Mouse (Mus musculus) limb, embryonic 14.5 days (tissue): ENCODE measurements around the gene Cobl. TPM values are rescaled to one million over a fixed set of nuclear protein-coding genes. Genes with fewer than 3 reads are reported as not detected.
A peak's percentile ranks its signal among the peaks of the same experiment; 100 is the strongest.

Experiments used
- ATAC-seq: fragments of 200-750 bp; cut with Nextera tagmentation; 2 replicates; pipeline ENCODE4 v1.8.0; 2017; ENCODE audit warnings: low read depth, moderate number of reproducible peaks, moderate TSS enrichment; ENCODE audit not compliant: low FRiP score
- DNase-seq: peaks from one replicate; pipeline ENCODE4 v3.0.0-alpha.2; 2015; ENCODE audit warnings: low spot score
- H3K27ac ChIP-seq: fragments of 300-500 bp; sonication (generic); replicated peaks from 2 replicates; pipeline ENCODE4 v1.5.1; 2014; ENCODE audit warnings: low read depth, mild to moderate bottlenecking, low read length, moderate library complexity, mixed read lengths
- H3K27me3 ChIP-seq: fragments of 300-500 bp; sonication (generic); 2 replicates; pipeline ENCODE4 v1.6.1; 2014; ENCODE audit warnings: low read length, mixed read lengths; ENCODE audit not compliant: control insufficient read depth, insufficient read depth
- H3K36me3 ChIP-seq: fragments of 300-500 bp; sonication (generic); 2 replicates; pipeline ENCODE4 v1.6.1; 2014; ENCODE audit warnings: mild to moderate bottlenecking, low read length, moderate library complexity, mixed read lengths; ENCODE audit not compliant: control insufficient read depth, insufficient read depth
- H3K4me1 ChIP-seq: fragments of 300-500 bp; sonication (generic); 2 replicates; pipeline ENCODE4 v1.6.1; 2014; ENCODE audit warnings: antibody characterized with exemption, low read length, mixed read lengths; ENCODE audit not compliant: control insufficient read depth, insufficient read depth
- H3K4me2 ChIP-seq: fragments of 300-500 bp; sonication (generic); replicated peaks from 2 replicates; pipeline ENCODE4 v1.6.1; 2014; ENCODE audit warnings: low read depth, mild to moderate bottlenecking, low read length, moderate library complexity; ENCODE audit not compliant: severe bottlenecking
- H3K4me3 ChIP-seq: fragments of 300-500 bp; sonication (generic); replicated peaks from 2 replicates; pipeline ENCODE4 v1.5.1; 2014; ENCODE audit warnings: low read length
- H3K9ac ChIP-seq: fragments of 300-500 bp; sonication (generic); 2 replicates; pipeline ENCODE4 v1.6.1; 2014; ENCODE audit warnings: mild to moderate bottlenecking, low read depth, low read length, moderate library complexity; ENCODE audit not compliant: severe bottlenecking
- H3K9me3 ChIP-seq: fragments of 300-500 bp; sonication (generic); 2 replicates; pipeline ENCODE4 v1.6.1; 2016; ENCODE audit warnings: low read length; ENCODE audit not compliant: control insufficient read depth
- POLR2A ChIP-seq: fragments of 200-500 bp; IDR thresholded peaks from 2 replicates; pipeline ENCODE4 v1.8.0; 2012; ENCODE audit warnings: inconsistent platforms, mild to moderate bottlenecking, moderate library complexity, borderline replicate concordance; ENCODE audit not compliant: insufficient read depth, insufficient read length; ENCODE audit errors: extremely low read depth
- WGBS: fragments of 180-500 bp; shearing (Covaris S2); extraction: QIAGEN DNeasy Blood & Tissue Kit; methylation state at CpG from one replicate; pipeline ENCODE4 v1.1.7; 2014; 5-methylcytosine and 5-hydroxymethylcytosine counted together
- polyA plus RNA-seq, 2 experiments: library from polyadenylated mRNA; depleted of rRNA in 1 of 2; stranded (reverse) in 1 of 2; unstranded in 1 of 2; fragments of >200 nt; fragmentation: Nextera tagmentation in 1 of 2; extraction: Ambion mirVana in 1 of 2; gene quantifications; 2 replicates each; pipeline versions ENCODE4 v1.2.1 to v1.2.3; 2012 to 2014

Cobl gene
- polyA plus RNA-seq (2012; rRNA removed) (20.5 and 22.2 TPM in 2 replicates), polyA plus RNA-seq (2014; fragmentation: Nextera tagmentation; extraction: Ambion mirVana) (25.5 and 31.3 TPM in 2 replicates)

DNA sequence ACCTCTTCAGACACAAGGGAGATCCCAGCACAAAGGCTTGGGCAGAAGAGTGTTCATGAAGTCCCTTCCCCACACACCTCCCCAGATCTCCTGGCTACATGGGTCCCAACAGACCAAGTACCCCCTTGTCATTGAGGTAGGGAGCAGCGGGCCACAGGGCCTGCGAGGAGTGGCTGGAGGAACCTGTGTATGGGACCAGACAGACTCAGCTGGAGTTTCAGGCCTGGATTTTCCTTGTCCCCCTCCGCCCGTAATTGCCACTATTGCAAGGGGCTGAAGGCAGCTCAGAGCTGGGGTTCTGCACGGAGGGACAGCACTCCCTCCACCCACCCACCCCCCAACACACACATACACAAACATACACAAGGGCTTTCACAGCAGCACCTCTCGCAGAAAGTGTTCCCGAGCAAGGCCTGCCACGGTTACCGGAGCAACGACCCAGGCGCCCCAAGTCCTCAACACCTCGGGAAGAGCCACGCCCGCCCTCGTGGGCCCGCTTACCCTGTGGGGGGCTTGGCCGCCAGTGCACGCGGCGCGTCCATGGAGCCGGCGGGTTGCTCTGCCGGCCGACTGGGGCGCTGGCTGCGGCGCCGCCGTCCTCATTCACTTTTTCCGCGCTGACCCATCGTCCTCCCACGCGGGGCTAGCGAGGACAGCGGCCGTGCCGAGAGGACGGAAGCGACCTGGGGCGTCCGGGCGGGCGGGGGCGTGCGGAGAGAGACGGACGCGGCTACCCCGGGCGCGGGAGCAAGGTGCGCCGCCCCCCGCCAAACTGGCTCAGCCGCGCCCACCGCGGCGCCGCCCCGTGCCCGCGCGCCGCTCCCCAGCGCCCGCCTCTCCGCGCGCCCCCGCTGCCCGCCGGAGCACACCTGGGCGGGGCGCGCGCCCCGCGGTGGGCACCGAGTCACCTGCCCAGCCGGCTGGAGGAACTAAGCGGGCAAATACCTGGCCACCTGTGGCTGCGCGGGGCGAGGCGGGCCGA, at the start of gene Cobl:
TSS of gene Cobl (minus strand) at position 780 of the 982 bp plus-strand sequence.
- no peak for DNase-seq
- 4% methylated on average over 46 of the region's 89 CpGs for WGBS
- Histone ChIP-seq H3K36me3 (no peaks in the 10 kb centered on the region), H3K9me3 (no peaks in the 10 kb centered on the region), H3K4me3 (peak within 1 kb of the TSS; percentile 62), H3K27ac (no peak within 1 kb of the TSS), H3K4me1 (no peaks in the 10 kb centered on the region), H3K27me3 (peaks cover 25% of the 10 kb centered on the region), H3K4me2 (peak within 1 kb of the TSS; percentile 89), H3K9ac (peak within 1 kb of the TSS; percentile 66)
- TF ChIP-seq POLR2A, result no peak
- ATAC-seq, result peak; percentile 34; the same call in 1 of the 2 replicates

- H3K27ac ChIP-seq, result no peak overlapping the region
- no peaks in the 10 kb centered on the region for H3K9me3 ChIP-seq
- H3K4me1 ChIP-seq, result 0 out of 2 replicates have a peak, but pooled peaks cover 4% of the 10 kb centered on the region
- no peaks in the 10 kb centered on the region for H3K27me3 ChIP-seq
- TF ChIP-seq POLR2A, result no peak
- peak; percentile 55 for DNase-seq
- no peak for ATAC-seq
- no peak overlapping the region for H3K4me3 ChIP-seq
- H3K36me3 ChIP-seq, result no peaks in the 10 kb centered on the region
- no peak overlapping the region for H3K9ac ChIP-seq
- 11% methylated on average over 5 of the region's 5 CpGs for WGBS
- no peak overlapping the region for H3K4me2 ChIP-seq
Observed at GRCm38 (mm10) chr11:12513796-12514195, 49.0 kb upstream of the Cobl start.

GRCm38 (mm10) chr11:12506371-12506890, 41.7 kb upstream of the Cobl start:
- H3K27ac ChIP-seq, result no peak overlapping the region
- H3K4me3 ChIP-seq, result no peak overlapping the region
- no peaks in the 10 kb centered on the region for H3K27me3 ChIP-seq
- H3K36me3 ChIP-seq, result no peaks in the 10 kb centered on the region
- ATAC-seq, result no peak
- TF ChIP-seq POLR2A, result no peak
- H3K4me2 ChIP-seq, result no peak overlapping the region
- H3K9ac ChIP-seq, result no peak overlapping the region
- 85% methylated on average over 6 of the region's 6 CpGs for WGBS
- DNase-seq, result no peak
- no peaks in the 10 kb centered on the region for H3K9me3 ChIP-seq
- no peaks in the 10 kb centered on the region for H3K4me1 ChIP-seq

DNA sequence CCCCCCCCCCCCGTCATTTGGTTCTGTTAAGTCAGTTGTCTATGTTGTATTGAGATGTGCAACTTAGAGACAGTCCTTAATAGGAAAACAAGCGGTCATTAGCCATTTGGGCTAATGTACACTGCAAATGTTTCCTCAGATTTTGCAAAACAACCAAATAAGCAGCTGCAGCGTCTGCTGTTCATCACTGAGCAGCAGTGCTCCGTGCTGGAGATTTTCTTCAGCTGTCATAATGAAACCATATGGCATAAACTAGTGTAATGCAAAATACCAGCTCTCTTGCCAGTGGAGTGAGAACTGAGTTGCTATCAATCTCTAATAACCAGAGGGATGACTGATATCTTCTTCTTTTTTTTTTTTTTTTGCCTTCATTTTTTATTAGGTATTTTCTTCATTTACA, 39.0 kb upstream of the Cobl start:
- TF ChIP-seq POLR2A, result no peak
- Histone ChIP-seq H3K36me3 (no peaks in the 10 kb centered on the region), H3K9ac (no peak overlapping the region), H3K4me3 (no peak overlapping the region), H3K4me1 (no peaks in the 10 kb centered on the region), H3K27ac (no peak overlapping the region), H3K9me3 (no peaks in the 10 kb centered on the region), H3K27me3 (no peaks in the 10 kb centered on the region), H3K4me2 (no peak overlapping the region)
- no peak for ATAC-seq
- DNase-seq, result no peak
- 68% methylated on average over 4 of the region's 4 CpGs for WGBS

DNA sequence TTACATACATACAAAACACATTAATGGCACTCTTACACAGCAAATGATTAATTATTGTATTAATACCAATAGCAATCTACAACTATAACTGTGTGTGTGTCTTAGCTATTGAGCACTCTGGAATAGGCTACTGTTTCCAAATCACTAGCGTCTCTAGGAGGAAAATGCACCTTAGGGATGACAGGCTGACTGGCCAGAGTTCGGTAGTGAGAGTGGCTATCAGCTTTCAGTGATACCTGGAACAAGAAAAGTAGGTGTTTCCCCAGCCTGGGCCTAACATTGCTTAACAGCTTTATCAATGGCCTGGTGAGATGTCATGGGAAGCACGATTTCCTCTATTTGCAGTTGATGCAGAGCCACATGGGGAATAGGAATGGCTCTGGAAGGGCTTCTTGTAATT, 37.0 kb upstream of the Cobl start:
- Histone ChIP-seq H3K4me2 (no peak overlapping the region), H3K36me3 (no peaks in the 10 kb centered on the region), H3K4me1 (no peaks in the 10 kb centered on the region), H3K9me3 (no peaks in the 10 kb centered on the region), H3K27me3 (no peaks in the 10 kb centered on the region), H3K27ac (no peak overlapping the region), H3K4me3 (no peak overlapping the region), H3K9ac (no peak overlapping the region)
- DNase-seq (no peak), ATAC-seq (no peak)
- no peak for TF ChIP-seq POLR2A
- 81% methylated on average over 3 of the region's 3 CpGs for WGBS
